Mouse (Mus musculus): ENCODE measurements around the gene Bag1. TPM values are rescaled to one million over a fixed set of nuclear protein-coding genes. Genes with fewer than 3 reads are reported as not detected.
A peak's percentile ranks its signal among the peaks of the same experiment; 100 is the strongest.

Gene Bag1
- polyA plus RNA-seq, 1 experiment: 123 TPM

DNA sequence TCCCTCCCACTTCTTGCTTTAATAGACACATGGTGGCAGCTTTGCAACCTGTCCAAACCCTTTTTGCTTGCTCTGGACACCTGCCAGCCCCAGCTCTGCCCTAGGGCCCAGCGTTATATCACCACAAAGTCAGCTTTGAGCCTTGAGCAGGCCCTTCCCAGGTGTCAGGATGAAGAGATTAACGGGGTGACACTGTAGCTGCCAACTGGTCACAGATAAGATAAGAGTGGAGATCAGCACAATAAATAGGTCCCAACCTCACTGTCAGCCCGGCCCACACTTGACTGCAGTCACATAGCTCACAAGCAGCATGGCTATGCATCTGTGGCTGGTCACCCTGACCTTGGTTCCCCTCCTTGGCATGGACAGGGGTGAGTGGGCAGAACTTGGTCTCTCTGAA, 28.3 kb downstream of the Bag1 start, which contains the start of gene Spink4:
TSS of gene Spink4 (plus strand) at position 268 of the 400 bp plus-strand sequence.
- no peaks in the 10 kb centered on the region for H3K4me1 ChIP-seq (ENCODE audit: control insufficient read depth, insufficient read depth, low read length)
- 18% methylated on average over 3 of the region's 3 CpGs for WGBS
- no peak within 1 kb of the TSS for H3K4me3 ChIP-seq (replicated peaks; ENCODE audit: extremely low read depth, low read depth, low read length)
- TF ChIP-seq CTCF (IDR thresholded peaks at IDR 0.05; ENCODE audit: insufficient read depth, low read length) (no peak), POLR2A (IDR thresholded peaks at IDR 0.05; ENCODE audit: borderline replicate concordance, extremely low read depth, low read depth, low read length) (no peak)
- DNase-seq: peak; percentile 41

DNA sequence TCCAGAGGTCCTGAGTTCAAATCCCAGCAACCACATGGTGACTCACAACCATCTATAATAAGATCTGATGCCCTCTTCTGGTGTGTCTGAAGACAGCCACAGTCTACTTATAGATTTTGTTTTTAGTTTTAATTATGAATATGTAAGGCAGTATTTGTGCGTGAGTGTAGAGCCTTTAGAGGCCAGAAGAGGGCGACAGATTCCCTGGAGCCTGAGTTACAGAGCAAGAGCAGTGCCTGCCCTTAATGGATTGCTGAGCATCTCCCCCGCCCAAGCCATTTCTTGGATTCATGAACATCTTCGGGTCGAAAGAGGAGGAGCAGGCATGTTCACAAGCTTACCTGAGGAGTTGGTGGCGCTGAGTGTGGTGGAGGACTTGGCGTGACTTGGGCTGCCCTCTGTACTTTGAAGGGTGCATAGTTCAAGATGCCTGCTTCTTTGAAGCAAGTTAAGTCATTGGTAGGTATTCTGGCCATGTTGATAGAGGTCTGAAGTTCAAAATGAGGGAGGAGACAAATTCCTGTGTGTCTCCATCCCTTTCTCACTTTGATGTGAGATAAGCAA, 31.4 kb downstream of the Bag1 start:
- TF ChIP-seq POLR2A (IDR thresholded peaks at IDR 0.05; ENCODE audit: borderline replicate concordance, extremely low read depth, low read depth, low read length): no peak
- no peak for TF ChIP-seq CTCF (IDR thresholded peaks at IDR 0.05; ENCODE audit: insufficient read depth, low read length)
- no peak for DNase-seq
- H3K4me3 ChIP-seq (replicated peaks; ENCODE audit: extremely low read depth, low read depth, low read length): no peak overlapping the region
- 95% methylated on average over 7 of the region's 7 CpGs for WGBS
- no peaks in the 10 kb centered on the region for H3K4me1 ChIP-seq (ENCODE audit: control insufficient read depth, insufficient read depth, low read length)

DNA sequence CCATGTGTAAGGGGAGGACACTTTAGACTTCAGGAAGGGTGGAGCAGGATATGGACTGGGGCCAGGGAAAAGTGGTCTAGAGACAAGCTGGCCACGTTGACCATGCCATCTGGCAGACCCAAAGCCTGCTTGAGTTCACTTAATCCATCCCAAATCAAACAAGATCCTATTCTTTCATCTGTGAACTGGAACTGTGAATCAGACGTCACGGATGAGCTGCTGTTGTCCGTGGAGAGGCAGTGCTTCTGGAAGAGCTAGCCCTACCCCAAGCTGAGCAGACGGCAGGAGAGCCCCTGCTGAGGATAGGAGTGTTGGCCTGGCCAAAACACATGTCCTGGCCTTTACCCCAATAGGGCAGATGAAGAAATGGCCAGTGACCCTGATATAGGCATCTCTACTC, 32.1 kb downstream of the Bag1 start:
- no peak for DNase-seq
- no peak overlapping the region for H3K4me3 ChIP-seq (replicated peaks; ENCODE audit: extremely low read depth, low read depth, low read length)
- TF ChIP-seq CTCF (IDR thresholded peaks at IDR 0.05; ENCODE audit: insufficient read depth, low read length): no peak
- no peak for TF ChIP-seq POLR2A (IDR thresholded peaks at IDR 0.05; ENCODE audit: borderline replicate concordance, extremely low read depth, low read depth, low read length)
- no peaks in the 10 kb centered on the region for H3K4me1 ChIP-seq (ENCODE audit: control insufficient read depth, insufficient read depth, low read length)
- 65% methylated on average over 5 of the region's 5 CpGs for WGBS

DNA sequence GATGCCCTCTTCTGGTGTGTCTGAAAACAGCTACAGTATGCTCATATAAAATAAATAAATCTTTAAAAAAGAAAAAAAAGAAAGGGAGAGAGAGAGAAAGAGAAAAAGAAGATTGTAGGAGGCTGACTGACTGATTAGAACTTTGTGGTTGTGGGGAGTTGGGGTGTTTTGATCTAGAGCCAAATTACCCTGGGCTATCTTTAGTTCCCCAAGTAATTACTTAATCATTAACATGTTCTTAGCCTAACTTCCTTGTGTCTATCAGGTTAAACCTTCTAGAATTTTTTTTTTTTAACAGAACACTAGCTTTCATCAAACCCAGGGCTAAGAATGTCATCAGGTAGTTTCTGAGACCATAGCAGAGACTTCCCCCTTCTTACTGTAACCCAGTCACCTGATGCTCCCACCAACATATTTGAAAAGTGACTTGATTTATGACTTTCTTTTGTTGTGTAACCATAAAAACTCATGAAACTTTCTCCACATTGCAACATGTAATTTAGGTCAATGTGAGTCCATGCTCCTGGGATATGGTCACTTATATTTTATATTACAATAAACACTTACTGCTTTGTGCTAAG, 33.7 kb downstream of the Bag1 start:
- H3K4me1 ChIP-seq (ENCODE audit: control insufficient read depth, insufficient read depth, low read length): no peaks in the 10 kb centered on the region
- no peak overlapping the region for H3K4me3 ChIP-seq (replicated peaks; ENCODE audit: extremely low read depth, low read depth, low read length)
- TF ChIP-seq POLR2A (IDR thresholded peaks at IDR 0.05; ENCODE audit: borderline replicate concordance, extremely low read depth, low read depth, low read length) (no peak), CTCF (IDR thresholded peaks at IDR 0.05; ENCODE audit: insufficient read depth, low read length) (no peak)
- DNase-seq: no peak

DNA sequence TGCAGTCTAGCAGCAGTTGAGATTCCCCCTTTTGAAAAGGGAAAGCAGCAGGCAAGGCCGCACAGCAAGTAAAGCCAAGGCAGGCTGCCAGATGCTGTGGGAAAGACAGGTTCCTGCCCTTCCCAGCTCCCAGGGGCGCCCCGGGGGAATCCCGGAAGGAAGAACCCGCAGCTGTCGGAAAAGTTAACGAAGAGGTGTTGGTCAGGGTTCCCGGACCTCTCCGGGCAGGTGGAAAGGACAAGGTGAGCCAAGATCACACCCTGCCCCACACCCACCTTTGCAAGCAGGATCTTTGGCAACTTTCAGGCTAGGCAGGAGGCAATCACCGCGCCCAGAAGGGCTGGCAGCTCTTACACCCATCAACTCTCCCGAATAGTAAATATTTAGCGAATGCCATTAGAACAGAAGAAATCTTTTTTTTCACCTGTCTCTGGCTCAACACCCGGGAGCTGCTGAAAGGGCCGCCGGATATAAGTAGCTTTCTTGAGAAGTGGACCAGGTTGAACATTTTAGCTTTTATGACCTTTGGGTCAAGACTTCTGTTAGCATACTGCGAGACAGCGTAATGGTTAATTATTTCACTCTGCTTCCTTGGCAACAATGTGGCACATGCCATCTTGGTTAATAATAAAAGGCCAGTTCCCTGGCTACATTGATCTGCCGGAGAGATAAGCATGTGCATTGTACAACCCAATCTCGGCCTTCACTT, 39.7 kb downstream of the Bag1 start:
- DNase-seq: peak; percentile 54
- WGBS: 29% methylated on average over 20 of the region's 20 CpGs
- Histone ChIP-seq H3K4me3 (replicated peaks; ENCODE audit: extremely low read depth, low read depth, low read length) (no peak overlapping the region), H3K4me1 (ENCODE audit: control insufficient read depth, insufficient read depth, low read length) (no peaks in the 10 kb centered on the region; the same call in 1 of the 2 replicates)
- TF ChIP-seq CTCF (IDR thresholded peaks at IDR 0.05; ENCODE audit: insufficient read depth, low read length): no peak
- no peak for TF ChIP-seq POLR2A (IDR thresholded peaks at IDR 0.05; ENCODE audit: borderline replicate concordance, extremely low read depth, low read depth, low read length)

DNA sequence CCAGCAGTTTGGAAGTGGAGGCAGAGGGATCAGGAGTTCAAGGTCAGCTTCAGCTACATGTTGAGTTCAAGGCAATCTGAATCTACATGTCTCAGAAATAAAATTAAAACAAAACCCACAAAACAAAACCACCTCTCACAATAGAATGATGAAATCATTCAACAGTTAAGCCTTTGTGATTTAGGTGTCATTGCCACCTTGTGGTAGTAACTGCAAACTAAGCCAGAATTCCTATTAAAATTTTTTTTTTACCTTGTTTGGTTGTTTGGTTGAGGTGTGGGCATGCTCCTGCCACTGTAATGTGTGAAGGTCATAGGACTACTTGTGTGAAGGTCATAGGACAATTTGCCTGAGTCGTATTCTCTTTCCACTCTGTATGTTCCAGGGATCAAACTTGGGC, 41.8 kb downstream of the Bag1 start:
- Histone ChIP-seq H3K4me3 (replicated peaks; ENCODE audit: extremely low read depth, low read depth, low read length) (no peak overlapping the region), H3K4me1 (ENCODE audit: control insufficient read depth, insufficient read depth, low read length) (no peaks in the 10 kb centered on the region; the same call in 1 of the 2 replicates)
- WGBS: 39% methylated on average over 1 of the region's 1 CpGs
- TF ChIP-seq CTCF (IDR thresholded peaks at IDR 0.05; ENCODE audit: insufficient read depth, low read length): peak; percentile 31; the same call in 1 of the 2 replicates
- no peak for TF ChIP-seq POLR2A (IDR thresholded peaks at IDR 0.05; ENCODE audit: borderline replicate concordance, extremely low read depth, low read depth, low read length)
- no peak for DNase-seq

DNA sequence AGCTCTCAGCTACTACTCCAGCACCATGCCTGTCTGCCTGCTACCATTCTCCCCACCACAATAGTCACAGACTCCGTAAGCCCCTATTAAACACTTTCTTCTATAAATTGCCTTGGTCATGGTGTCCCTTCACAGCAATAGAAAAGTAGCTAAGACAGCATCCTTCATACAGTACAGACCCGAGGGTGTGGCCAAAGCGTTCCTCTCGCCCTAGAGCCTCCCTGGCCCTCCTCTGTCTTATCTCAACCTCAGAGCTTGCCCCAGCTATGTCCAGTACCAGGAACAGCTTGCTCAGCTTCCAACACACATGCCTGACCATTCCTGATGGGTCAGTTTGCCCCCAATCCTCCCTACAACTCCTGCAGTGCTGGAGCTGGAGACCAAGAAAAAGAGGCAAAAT, 47.5 kb downstream of the Bag1 start:
- no peak for DNase-seq
- Histone ChIP-seq H3K4me1 (ENCODE audit: control insufficient read depth, insufficient read depth, low read length) (no peaks in the 10 kb centered on the region), H3K4me3 (replicated peaks; ENCODE audit: extremely low read depth, low read depth, low read length) (no peak overlapping the region)
- 89% methylated on average over 4 of the region's 4 CpGs for WGBS
- no peak for TF ChIP-seq POLR2A (IDR thresholded peaks at IDR 0.05; ENCODE audit: borderline replicate concordance, extremely low read depth, low read depth, low read length)
- no peak for TF ChIP-seq CTCF (IDR thresholded peaks at IDR 0.05; ENCODE audit: insufficient read depth, low read length)

DNA sequence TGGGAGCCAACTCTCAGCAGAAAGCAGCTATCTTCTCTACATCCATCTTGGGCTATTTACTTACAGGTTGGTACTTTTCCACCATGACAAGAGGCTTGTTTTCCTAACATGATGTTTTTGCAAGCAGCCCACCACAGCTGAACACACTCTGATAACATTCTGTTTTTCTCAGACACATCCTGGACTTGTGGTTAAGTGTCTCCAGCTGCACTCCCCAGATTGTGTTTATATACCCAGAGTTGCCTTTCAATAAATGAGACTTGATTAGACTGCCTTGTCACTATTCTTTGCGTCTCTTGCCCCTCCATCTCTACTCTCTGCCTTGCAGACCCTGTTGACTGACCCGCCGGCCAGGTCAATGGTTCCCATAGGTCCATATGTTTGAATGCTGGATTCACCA, 48.0 kb downstream of the Bag1 start:
- 94% methylated on average over 3 of the region's 3 CpGs for WGBS
- H3K4me3 ChIP-seq (replicated peaks; ENCODE audit: extremely low read depth, low read depth, low read length): no peak overlapping the region
- no peak for TF ChIP-seq POLR2A (IDR thresholded peaks at IDR 0.05; ENCODE audit: borderline replicate concordance, extremely low read depth, low read depth, low read length)
- TF ChIP-seq CTCF (IDR thresholded peaks at IDR 0.05; ENCODE audit: insufficient read depth, low read length): no peak
- H3K4me1 ChIP-seq (ENCODE audit: control insufficient read depth, insufficient read depth, low read length): no peaks in the 10 kb centered on the region
- no peak for DNase-seq

DNA sequence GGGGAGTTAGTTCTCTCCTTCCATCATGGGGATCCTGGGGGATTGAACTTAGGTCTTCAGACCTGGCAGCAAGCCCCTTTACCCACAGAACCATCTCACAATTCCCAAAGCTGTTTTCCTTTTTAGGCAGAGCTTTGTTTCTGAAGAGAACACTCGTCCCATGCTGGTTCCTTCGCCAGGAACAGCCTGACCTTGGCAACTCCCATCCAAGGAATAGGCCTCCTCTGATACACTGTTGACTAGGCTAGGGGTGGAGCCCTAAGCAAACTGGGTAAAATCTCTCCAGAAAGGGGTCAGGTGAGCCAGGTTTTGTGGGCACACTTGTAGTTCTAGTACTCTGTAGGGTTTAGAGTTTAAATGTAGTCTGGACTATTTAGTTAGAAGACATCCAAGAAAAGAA, 48.8 kb downstream of the Bag1 start:
- no peak for TF ChIP-seq CTCF (IDR thresholded peaks at IDR 0.05; ENCODE audit: insufficient read depth, low read length)
- no peak for TF ChIP-seq POLR2A (IDR thresholded peaks at IDR 0.05; ENCODE audit: borderline replicate concordance, extremely low read depth, low read depth, low read length)
- WGBS: 42% methylated on average over 2 of the region's 2 CpGs

More for the DNA sequence above, 48.8 kb downstream of the Bag1 start:
- Histone ChIP-seq H3K4me3 (replicated peaks; ENCODE audit: extremely low read depth, low read depth, low read length) (no peak overlapping the region), H3K4me1 (ENCODE audit: control insufficient read depth, insufficient read depth, low read length) (no peaks in the 10 kb centered on the region)
- no peak for DNase-seq

All from lung, adult 2 months (tissue).